Mouse (Mus musculus) small intestine, adult 2 months (tissue): Measurements from ENCODE around the gene Tns3. TPM values are rescaled to one million over a fixed set of nuclear protein-coding genes. Genes with fewer than 3 reads are reported as not detected.

Experiments
- H3K27ac ChIP-seq: fragments of 200-500 bp; 2 replicates; pipeline ENCODE4 v1.5.1; 2012; ENCODE audit warnings: low read depth, low read length, control low read depth, inconsistent platforms; ENCODE audit not compliant: insufficient read depth
- H3K27me3 ChIP-seq: fragments of 200-500 bp; 2 replicates; pipeline ENCODE4 v1.6.1; 2012; ENCODE audit warnings: mild to moderate bottlenecking, moderate library complexity, low read length, inconsistent platforms; ENCODE audit not compliant: control insufficient read depth, insufficient read depth
- H3K36me3 ChIP-seq: fragments of 200-500 bp; 2 replicates; pipeline ENCODE4 v1.6.1; 2012; ENCODE audit warnings: mild to moderate bottlenecking, low read length, control low read depth, inconsistent platforms; ENCODE audit not compliant: control insufficient read depth, insufficient read depth
- H3K4me1 ChIP-seq: fragments of 200-500 bp; 2 replicates; pipeline ENCODE4 v1.6.1; 2012; ENCODE audit warnings: low read length, inconsistent platforms, mixed read lengths; ENCODE audit not compliant: control insufficient read depth, insufficient read depth, insufficient read length
- H3K4me3 ChIP-seq: fragments of 200-500 bp; 2 replicates; pipeline ENCODE4 v1.5.1; 2012; ENCODE audit warnings: low read depth, mild to moderate bottlenecking, control low read depth, inconsistent platforms, low read length, moderate library complexity
- CTCF ChIP-seq: fragments of 200-500 bp; IDR thresholded peaks from 2 replicates; pipeline ENCODE4 v1.5.1; 2012; ENCODE audit warnings: low read depth, mild to moderate bottlenecking, control low read depth, inconsistent platforms, low read length, moderate library complexity, mixed read lengths; ENCODE audit not compliant: insufficient replicate concordance, insufficient read length; ENCODE audit errors: extremely low read depth
- POLR2A ChIP-seq: fragments of 200-500 bp; IDR thresholded peaks from 2 replicates; pipeline ENCODE4 v1.6.1; 2012; ENCODE audit warnings: low read depth, mild to moderate bottlenecking, control low read depth, inconsistent platforms, low read length, moderate library complexity
- WGBS: fragments of 180-500 bp; shearing (Covaris S2); methylation state at CpG from one replicate; pipeline ENCODE4 v1.1.7; 2018; 5-methylcytosine and 5-hydroxymethylcytosine counted together
- polyA plus RNA-seq: library from polyadenylated mRNA; depleted of rRNA; stranded (reverse); fragments of >200 nt; gene quantifications from 2 replicates; pipeline ENCODE4 v1.2.3, GENCODE M21; 2012

Gene Tns3
- polyA plus RNA-seq, 1 experiment = 24.9 TPM

DNA sequence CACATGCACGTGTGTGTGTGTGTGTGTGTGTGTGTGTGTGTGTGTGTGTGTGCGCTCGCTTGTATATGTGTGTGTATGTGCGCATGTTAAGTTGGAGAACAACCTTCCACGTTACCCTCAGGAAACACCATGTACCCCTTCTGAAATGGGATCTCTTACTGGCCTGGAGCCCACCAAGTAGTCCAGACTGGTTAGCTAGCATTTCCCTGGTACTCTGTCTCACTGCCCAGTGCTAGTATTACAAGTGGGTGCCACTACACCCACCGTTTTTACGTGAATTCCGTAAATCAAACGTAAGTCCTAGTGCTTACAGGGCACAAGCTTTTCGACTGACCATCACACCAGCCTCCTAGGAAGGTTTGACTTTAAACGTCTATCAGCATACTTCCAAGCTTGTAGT lies 236.7 kb downstream of the Tns3 start:
- 74% methylated on average over 11 of the region's 11 CpGs for WGBS
- Histone ChIP-seq H3K27me3 (no peaks in the 10 kb centered on the region), H3K4me1 (no peaks in the 10 kb centered on the region), H3K4me3 (no peak overlapping the region), H3K36me3 (peaks cover 13% of the 10 kb centered on the region), H3K27ac (no peak overlapping the region)
- TF ChIP-seq POLR2A = no peak
- TF ChIP-seq CTCF = no peak

DNA sequence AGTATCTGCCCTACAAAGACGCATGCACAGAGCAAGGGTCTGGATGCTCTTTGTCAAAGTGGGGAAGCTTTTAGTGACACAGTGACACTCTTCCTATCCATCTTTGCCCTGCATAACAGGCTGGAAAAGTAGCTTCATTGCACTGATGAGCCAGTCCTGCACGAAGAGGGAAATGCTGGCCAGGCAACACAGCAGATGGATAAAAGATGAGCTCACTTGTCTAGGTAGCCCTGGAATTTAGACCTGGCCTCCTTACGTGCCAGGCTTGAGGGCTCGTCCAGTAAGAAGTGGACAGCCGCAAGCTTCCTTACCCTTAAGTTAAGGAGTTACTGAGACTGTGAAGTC lies 239.1 kb downstream of the Tns3 start:
- WGBS = 86% methylated on average over 5 of the region's 5 CpGs
- Histone ChIP-seq H3K4me3 (no peak overlapping the region), H3K36me3 (0 out of 2 replicates have a peak, but pooled peaks cover 3% of the 10 kb centered on the region), H3K27me3 (no peaks in the 10 kb centered on the region), H3K4me1 (no peaks in the 10 kb centered on the region), H3K27ac (no peak overlapping the region)
- TF ChIP-seq CTCF (no peak), POLR2A (no peak)

DNA sequence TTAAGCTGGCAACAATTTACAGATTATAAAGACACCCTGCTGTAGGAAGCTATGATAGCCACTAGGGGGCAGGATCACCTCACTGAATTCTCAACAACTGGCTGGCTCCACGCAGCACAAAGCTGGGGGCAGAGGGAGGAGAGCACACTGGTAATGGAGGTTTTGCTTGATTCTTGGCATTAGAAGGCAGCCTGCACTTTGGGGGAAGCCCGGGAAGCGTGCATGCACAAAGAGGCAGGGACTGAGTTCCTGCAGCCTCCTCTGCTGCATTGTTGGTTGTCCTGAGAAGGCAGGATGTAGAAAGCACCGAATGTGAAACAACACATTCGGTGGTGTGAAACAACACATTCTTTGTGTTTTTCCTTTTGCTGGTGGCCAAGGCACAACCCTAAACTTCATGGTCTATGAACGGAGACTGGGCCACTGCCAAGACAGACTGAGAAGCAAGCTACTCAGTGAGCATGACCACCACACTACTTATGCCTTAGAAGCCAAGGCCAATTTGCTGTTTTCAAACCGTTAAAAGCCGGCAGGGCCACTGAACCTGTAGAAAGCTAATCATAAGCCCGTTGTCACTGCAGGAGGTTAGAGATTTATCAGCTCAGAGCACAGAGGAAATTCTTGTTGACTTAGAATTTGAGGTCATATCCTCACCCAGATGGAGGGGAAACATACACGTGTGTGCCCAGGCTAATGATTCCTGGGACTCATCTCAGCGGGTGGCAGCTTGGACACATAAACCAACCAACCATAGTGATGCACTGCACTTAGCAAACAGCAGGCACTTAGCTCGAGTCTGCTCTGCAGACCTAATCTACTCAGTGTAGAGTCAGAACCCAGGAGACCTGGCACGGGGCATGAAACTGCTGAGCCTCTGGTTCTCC lies 239.8 kb downstream of the Tns3 start:
- H3K36me3 ChIP-seq = no peaks in the 10 kb centered on the region
- WGBS = 30% methylated on average over 13 of the region's 13 CpGs
- no peaks in the 10 kb centered on the region for H3K4me1 ChIP-seq
- TF ChIP-seq CTCF (peak; percentile 85; the same call in 1 of the 2 replicates), POLR2A (no peak)
- H3K27me3 ChIP-seq = no peaks in the 10 kb centered on the region
- H3K27ac ChIP-seq = no peak overlapping the region
- no peak overlapping the region for H3K4me3 ChIP-seq

DNA sequence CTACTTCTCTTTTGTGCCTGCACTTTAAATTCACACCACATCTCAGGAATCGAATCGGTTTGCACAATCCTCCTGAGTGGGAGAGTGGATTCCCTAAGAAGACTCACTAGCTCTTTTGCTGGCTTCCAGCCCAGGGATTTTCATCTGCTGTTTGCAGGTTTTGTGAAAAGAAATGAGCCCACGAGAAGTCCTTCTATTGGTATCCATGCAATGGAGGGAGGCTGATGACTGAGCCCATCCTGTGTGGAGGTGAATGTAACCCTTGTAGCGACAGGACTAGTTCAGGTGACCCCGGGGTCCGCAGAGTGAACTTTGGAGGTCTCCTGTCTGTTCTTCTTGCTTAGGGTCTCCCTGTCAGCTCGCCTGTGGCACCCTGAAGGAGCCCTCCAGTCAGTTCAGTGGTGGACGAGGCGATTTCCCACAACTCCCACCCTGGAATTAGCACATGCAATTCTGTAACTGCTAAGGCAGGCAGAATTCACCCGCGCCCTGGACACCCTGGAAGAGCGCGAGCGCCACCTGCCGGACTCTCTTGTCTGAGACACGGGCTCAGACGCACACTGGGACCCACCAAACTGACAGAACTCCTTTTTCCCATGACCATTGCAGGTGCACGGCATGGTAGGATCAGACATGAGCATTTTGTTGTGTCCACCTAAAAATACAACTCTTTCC lies 259.0 kb downstream of the Tns3 start:
- WGBS = 27% methylated on average over 18 of the region's 18 CpGs
- H3K4me1 ChIP-seq = no peaks in the 10 kb centered on the region
- no peaks in the 10 kb centered on the region for H3K27me3 ChIP-seq
- no peaks in the 10 kb centered on the region for H3K36me3 ChIP-seq
- H3K4me3 ChIP-seq = no peak overlapping the region
- no peak for TF ChIP-seq POLR2A
- TF ChIP-seq CTCF = peak; percentile 85
- H3K27ac ChIP-seq = no peak overlapping the region

DNA sequence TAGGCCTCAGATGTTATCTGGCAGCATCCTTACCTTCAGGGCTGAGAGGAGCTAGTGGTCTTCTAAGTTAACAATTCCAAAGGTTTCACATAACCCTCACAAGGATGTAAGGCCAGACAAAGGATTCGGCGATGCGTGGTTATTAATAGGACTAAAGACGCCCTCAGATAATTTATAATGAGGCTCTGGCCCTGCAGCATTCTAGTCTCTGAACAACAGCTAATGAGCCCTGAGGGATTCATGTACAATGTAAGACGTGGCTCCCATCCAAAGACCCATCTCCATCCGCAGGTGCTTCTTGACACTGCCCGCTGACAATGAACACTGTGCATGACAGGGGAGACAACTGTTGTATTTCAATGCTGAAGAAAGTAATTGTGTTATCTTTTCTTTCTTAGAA lies 263.0 kb downstream of the Tns3 start:
- H3K4me1 ChIP-seq = no peaks in the 10 kb centered on the region
- WGBS = 90% methylated on average over 7 of the region's 7 CpGs
- TF ChIP-seq POLR2A (no peak), CTCF (no peak)
- no peaks in the 10 kb centered on the region for H3K27me3 ChIP-seq
- H3K27ac ChIP-seq = no peak overlapping the region
- no peak overlapping the region for H3K4me3 ChIP-seq
- no peaks in the 10 kb centered on the region for H3K36me3 ChIP-seq

DNA sequence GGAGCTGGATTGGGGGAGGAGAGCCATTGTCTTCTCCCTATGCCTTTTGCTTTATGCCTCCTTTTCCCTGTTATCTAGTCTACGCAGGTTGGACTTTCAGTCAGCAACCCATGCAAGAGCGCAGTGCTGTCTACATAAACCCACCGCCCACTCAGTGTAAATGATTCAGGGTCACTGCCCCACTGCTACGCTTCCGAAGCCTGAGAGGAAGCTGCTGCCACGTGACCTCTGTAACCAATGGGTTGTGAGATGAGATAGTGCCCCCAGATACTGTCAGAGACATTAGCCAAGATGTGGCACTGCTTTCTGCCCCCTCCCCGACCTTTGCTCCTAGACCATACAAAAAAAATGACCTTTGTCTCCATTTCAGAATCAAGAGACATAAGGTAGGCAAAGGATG lies 268.0 kb downstream of the Tns3 start:
- H3K4me1 ChIP-seq = no peaks in the 10 kb centered on the region
- WGBS = 75% methylated on average over 7 of the region's 7 CpGs
- H3K36me3 ChIP-seq = no peaks in the 10 kb centered on the region
- no peak overlapping the region for H3K27ac ChIP-seq
- no peak overlapping the region for H3K4me3 ChIP-seq
- no peaks in the 10 kb centered on the region for H3K27me3 ChIP-seq
- no peak for TF ChIP-seq POLR2A
- TF ChIP-seq CTCF = no peak

DNA sequence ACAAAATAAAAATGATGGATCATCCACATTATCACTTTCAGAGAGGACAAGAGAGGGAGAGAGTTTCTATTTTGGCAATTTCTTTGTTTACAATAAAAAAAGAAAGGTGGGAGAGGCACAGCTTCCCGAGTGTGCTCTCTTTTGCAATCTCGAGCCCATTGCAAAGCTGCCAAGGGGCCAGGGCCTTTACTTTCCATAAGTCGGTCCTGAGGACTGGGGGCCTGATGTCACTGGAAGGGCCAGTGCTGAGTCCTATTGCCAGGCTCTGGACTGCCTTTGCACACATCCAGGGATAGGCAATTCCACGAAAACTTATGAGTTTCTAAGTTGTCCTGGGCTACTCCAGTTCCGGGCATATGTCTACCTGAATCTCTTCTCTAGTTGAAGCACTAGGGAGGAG lies 272.8 kb downstream of the Tns3 start:
- no peak overlapping the region for H3K27ac ChIP-seq
- 63% methylated on average over 5 of the region's 5 CpGs for WGBS
- no peak overlapping the region for H3K4me3 ChIP-seq
- no peaks in the 10 kb centered on the region for H3K27me3 ChIP-seq
- no peaks in the 10 kb centered on the region for H3K36me3 ChIP-seq
- H3K4me1 ChIP-seq = no peaks in the 10 kb centered on the region
- TF ChIP-seq POLR2A (no peak), CTCF (no peak)
